Mouse (Mus musculus) naive thymus-derived CD4-positive, alpha-beta T cell, adult 2 months (primary cell): ENCODE results near the gene Adssl1.

Experiments used
- DNase-seq: peaks from one replicate; pipeline ENCODE4 v3.0.0-alpha.2; 2011; ENCODE audit warnings: low read depth

Gene Adssl1

GRCm38 (mm10) chr12:112677076-112677475 is 57.2 kb downstream of the Adssl1 start:
- no peak for DNase-seq

- DNase-seq, result no peak
Measured at GRCm38 (mm10) chr12:112677943-112678554, 58.2 kb downstream of the Adssl1 start.

- peak; percentile 50 for DNase-seq
Measured at GRCm38 (mm10) chr12:112678555-112679026, 58.7 kb downstream of the Adssl1 start, which contains the start of gene Zbtb42. TSS of gene Zbtb42 (plus strand) at chr12:112678828.

DNA sequence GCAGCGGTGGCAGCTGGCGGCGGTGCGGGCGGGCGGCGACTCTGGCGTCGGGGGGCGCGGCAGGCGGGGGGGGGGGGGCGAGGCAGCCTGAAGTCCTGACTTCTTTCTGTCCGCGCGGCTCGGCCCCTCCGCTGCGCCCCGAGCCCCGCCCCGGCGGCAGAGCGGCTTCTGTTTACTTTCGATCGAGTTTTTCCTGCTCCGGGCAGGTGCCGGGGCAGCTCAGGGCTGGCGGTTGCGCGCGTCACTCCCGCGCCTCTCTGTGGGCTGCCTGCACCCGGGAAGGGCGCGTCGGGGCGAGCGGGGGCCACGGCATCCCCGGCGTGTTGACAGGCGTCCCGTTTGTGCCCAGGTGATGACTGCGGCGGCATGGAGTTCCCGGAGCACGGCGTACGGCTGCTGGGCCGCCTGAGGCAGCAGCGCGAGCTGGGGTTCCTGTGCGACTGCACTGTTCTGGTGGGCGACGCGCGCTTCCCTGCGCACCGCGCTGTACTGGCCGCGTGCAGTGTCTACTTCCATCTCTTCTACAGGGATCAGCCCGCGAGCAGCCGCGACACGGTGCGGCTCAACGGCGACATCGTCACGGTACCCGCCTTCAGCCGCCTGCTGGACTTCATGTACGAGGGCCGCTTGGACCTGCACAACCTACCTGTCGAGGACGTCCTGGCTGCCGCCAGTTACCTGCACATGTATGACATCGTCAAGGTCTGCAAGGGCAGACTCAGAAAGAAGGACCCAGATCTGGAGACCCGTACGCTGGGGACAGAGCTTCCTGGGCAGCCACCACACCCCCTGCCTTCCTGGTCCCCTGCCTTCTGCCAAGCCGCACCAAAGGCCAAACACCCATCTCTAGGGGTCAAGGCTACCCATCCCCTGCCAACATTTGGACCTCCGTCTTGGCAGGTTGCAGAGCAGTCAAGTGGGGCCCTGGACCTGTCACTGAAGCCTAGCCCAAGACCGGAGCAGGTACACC is 59.5 kb downstream of the Adssl1 start:
- DNase-seq, result peak; percentile 63

DNA sequence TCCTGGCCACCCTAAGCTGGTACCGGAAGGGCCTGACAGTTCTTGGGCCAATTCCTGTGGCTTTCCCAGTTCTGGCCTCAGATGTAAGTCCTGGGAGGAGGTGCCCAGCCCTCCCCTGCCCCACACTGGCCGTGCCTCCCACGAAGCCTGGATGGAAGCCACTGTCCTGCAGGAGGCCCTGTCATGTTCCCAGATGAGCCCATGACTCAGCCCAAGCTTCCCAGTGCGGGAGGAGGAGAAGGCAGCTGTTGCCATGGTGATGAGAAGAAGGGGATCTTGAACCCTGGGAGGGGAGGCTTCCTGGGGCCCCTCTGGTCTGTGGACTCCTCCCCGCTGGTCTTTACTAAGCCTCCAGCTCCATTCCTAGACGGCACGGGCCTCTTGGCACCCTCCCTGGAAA is 63.5 kb downstream of the Adssl1 start:
- no peak for DNase-seq

DNA sequence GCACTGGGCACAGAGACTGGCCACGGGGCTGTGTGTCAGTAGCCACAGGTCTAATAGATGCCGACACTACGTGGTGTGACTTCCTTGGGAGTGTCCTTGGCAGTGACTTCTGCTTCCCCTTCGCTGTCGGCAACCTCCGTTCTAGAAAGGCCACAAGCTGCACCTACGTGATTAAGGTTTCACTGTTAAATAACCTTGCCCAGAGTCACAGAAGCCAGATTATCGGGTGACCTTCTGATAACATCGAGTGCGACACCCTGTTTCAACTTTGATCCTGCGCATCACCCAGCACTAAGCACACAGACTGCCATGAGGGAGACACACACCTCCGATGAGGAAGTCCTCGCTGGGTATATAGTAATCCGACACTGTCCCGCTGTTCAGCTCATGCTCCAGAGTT is 68.6 kb downstream of the Adssl1 start:
- DNase-seq, result peak; percentile 36
